Mouse (Mus musculus): ENCODE results near the gene Gm128. TPM values are rescaled to one million over a fixed set of nuclear protein-coding genes. Genes with fewer than 3 reads are reported as not detected.

The Gm128 gene
- 0.21 and 0.38 TPM in 2 replicates for polyA plus RNA-seq (2015; fragmentation: Nextera tagmentation; extraction: Ambion mirVana)

DNA sequence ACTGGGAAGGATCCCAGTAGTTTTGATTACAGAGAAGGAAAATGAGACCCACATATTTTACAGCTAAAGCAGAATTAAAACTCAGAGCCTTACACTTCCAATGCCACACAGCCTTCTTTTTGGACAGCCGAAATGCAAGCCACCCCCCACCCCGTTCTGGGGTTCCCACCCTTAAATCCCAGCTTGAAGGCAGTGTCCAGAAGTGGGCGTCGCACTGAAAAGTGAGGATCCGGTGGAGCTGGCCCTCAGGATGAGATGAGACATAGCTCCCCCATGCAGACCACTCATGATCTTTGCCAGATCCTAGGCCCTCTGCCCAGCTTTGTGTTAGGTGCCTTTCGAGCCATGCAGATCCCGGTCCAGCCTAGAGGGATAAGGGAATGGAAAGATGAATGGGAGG lies at the start of gene Gm128:
TSS of gene Gm128 (minus strand) at position 101 of the 400 bp plus-strand sequence.
- WGBS: 75% methylated on average over 7 of the region's 7 CpGs
- Histone ChIP-seq H3K4me1 (replicated peaks; ENCODE audit: control insufficient read depth, insufficient read depth) (no peaks in the 10 kb centered on the region), H3K4me3 (ENCODE audit: low read depth, low read length) (no peak within 1 kb of the TSS), H3K4me2 (replicated peaks; ENCODE audit: low read depth) (no peak within 1 kb of the TSS), H3K36me3 (ENCODE audit: control insufficient read depth, insufficient read depth, low read length) (peaks cover 3% of the 10 kb centered on the region; the same call in 1 of the 2 replicates), H3K9ac (ENCODE audit: low read length) (peak within 1 kb of the TSS; percentile 38; the same call in 1 of the 2 replicates), H3K27ac (replicated peaks) (no peak within 1 kb of the TSS), H3K27me3 (ENCODE audit: control insufficient read depth, insufficient read depth, low read length) (no peaks in the 10 kb centered on the region), H3K9me3 (ENCODE audit: control insufficient read depth, low read length) (no peaks in the 10 kb centered on the region)
- ATAC-seq (ENCODE audit: low FRiP score, low TSS enrichment) (no peak), DNase-seq (ENCODE audit: low spot score) (no peak)
- TF ChIP-seq CTCF (IDR thresholded peaks at IDR 0.05; ENCODE audit: low read depth) (no peak), EP300 (optimal IDR thresholded peaks at IDR 0.05) (no peak)

DNA sequence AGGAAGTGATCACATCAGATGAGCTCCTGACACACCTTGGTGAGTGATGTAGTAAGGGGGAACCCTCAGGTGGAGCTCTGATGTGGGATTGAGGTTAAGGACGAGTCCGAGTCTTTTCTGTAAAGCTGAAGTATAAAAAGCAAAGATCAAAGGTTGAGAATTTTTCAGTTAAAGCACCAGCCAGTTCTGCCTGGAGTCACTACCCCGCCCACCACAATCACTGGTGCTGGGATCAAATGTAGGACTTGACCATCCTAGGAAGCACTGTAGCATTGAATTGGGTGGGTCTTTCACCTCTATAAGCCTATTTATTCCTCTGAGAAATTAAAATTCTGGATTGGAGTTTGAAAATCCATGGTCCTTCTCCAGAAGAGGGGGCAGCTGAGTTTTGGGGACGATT lies 49.6 kb upstream of the Gm128 start:
- 75% methylated on average over 4 of the region's 4 CpGs for WGBS
- H3K27ac ChIP-seq (replicated peaks): no peak overlapping the region
- no peak for ATAC-seq (ENCODE audit: low FRiP score, low TSS enrichment)

DNA sequence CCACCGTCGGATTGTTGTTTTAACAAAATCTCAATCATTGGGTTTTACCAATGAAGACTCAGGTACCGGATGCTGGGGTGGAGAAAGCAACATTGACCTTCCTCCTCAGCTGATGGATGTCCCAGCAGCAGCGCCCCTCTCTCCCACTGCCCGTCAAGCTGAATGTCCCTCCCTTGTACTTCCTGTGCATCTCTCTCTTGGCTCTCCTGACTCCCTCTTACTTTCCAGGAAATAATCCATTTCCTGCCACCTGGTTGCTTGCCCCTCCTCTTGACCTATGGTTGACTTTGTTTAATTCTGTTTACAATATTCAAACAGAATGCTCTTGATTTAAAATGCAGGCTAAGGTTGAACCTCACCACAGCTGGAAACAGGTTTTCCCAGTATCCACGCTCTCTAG lies 48.8 kb upstream of the Gm128 start:
- H3K9ac ChIP-seq (ENCODE audit: low read length): no peak overlapping the region
- no peak for DNase-seq (ENCODE audit: low spot score)
- no peak overlapping the region for H3K4me3 ChIP-seq (ENCODE audit: low read depth, low read length)
- H3K4me1 ChIP-seq (replicated peaks; ENCODE audit: control insufficient read depth, insufficient read depth): no peaks in the 10 kb centered on the region
- no peak overlapping the region for H3K27ac ChIP-seq (replicated peaks)
- WGBS: 58% methylated on average over 6 of the region's 6 CpGs
- ATAC-seq (ENCODE audit: low FRiP score, low TSS enrichment): no peak
- H3K9me3 ChIP-seq (ENCODE audit: control insufficient read depth, low read length): no peaks in the 10 kb centered on the region
- no peaks in the 10 kb centered on the region for H3K27me3 ChIP-seq (ENCODE audit: control insufficient read depth, insufficient read depth, low read length)
- no peak for TF ChIP-seq CTCF (IDR thresholded peaks at IDR 0.05; ENCODE audit: low read depth)
- TF ChIP-seq EP300 (optimal IDR thresholded peaks at IDR 0.05): no peak
- H3K4me2 ChIP-seq (replicated peaks; ENCODE audit: low read depth): no peak overlapping the region
- H3K36me3 ChIP-seq (ENCODE audit: control insufficient read depth, insufficient read depth, low read length): peaks cover 15% of the 10 kb centered on the region

More for the DNA sequence above, 49.6 kb upstream of the Gm128 start:
- H3K9ac ChIP-seq (ENCODE audit: low read length): no peak overlapping the region
- no peaks in the 10 kb centered on the region for H3K27me3 ChIP-seq (ENCODE audit: control insufficient read depth, insufficient read depth, low read length)
- no peak overlapping the region for H3K4me3 ChIP-seq (ENCODE audit: low read depth, low read length)
- peaks cover 15% of the 10 kb centered on the region for H3K36me3 ChIP-seq (ENCODE audit: control insufficient read depth, insufficient read depth, low read length)
- TF ChIP-seq EP300 (optimal IDR thresholded peaks at IDR 0.05) (no peak), CTCF (IDR thresholded peaks at IDR 0.05; ENCODE audit: low read depth) (no peak)
- no peak for DNase-seq (ENCODE audit: low spot score)
- H3K4me1 ChIP-seq (replicated peaks; ENCODE audit: control insufficient read depth, insufficient read depth): no peaks in the 10 kb centered on the region
- H3K4me2 ChIP-seq (replicated peaks; ENCODE audit: low read depth): no peak overlapping the region
- no peaks in the 10 kb centered on the region for H3K9me3 ChIP-seq (ENCODE audit: control insufficient read depth, low read length)

DNA sequence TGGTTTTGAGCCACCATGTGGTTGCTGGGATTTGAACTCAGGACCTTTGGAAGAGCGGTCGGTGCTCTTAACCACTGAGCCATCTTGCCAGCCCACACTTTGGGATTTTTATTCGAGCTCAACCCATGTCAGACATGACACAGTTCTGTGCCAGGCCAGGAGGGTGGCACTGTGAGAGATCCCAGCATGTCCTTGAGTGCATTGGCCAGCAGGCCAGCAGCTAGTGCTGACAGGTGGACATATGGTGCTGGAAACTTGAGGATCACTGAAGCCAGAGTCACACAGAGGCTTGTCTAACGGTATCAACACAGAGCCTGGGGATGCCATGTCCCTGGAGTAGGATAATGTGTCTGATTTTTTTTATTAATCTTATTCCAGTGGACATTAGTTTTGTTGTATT lies 48.0 kb upstream of the Gm128 start:
- H3K4me3 ChIP-seq (ENCODE audit: low read depth, low read length): no peak overlapping the region
- DNase-seq (ENCODE audit: low spot score) (no peak), ATAC-seq (ENCODE audit: low FRiP score, low TSS enrichment) (no peak)
- H3K36me3 ChIP-seq (ENCODE audit: control insufficient read depth, insufficient read depth, low read length): peaks cover 15% of the 10 kb centered on the region
- H3K9ac ChIP-seq (ENCODE audit: low read length): no peak overlapping the region
- H3K4me2 ChIP-seq (replicated peaks; ENCODE audit: low read depth): no peak overlapping the region
- no peak for TF ChIP-seq EP300 (optimal IDR thresholded peaks at IDR 0.05)
- TF ChIP-seq CTCF (IDR thresholded peaks at IDR 0.05; ENCODE audit: low read depth): no peak
- WGBS: 87% methylated on average over 4 of the region's 4 CpGs
- H3K27ac ChIP-seq (replicated peaks): no peak overlapping the region
- no peaks in the 10 kb centered on the region for H3K9me3 ChIP-seq (ENCODE audit: control insufficient read depth, low read length)
- H3K27me3 ChIP-seq (ENCODE audit: control insufficient read depth, insufficient read depth, low read length): no peaks in the 10 kb centered on the region
- H3K4me1 ChIP-seq (replicated peaks; ENCODE audit: control insufficient read depth, insufficient read depth): no peaks in the 10 kb centered on the region

DNA sequence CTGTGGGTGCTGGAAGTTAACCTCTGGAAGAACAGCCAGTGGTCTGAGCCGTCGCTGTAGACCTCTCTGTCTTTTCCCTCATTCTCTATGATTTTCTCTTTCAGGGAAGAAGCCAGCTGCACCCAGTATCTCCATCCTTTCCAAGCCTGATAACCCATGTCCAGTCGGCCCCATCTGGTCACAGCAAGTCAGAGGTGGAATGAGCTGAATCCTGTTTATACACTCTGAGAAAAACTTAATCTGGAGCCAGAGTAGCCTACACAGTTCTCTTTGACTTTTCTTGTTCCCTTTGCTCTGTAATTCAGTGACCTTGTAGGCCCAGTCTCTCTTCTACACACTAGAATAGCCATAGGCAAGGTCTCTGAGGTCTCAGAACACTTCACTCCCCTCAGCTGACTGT lies 46.1 kb upstream of the Gm128 start:
- Histone ChIP-seq H3K36me3 (ENCODE audit: control insufficient read depth, insufficient read depth, low read length) (peaks cover 8% of the 10 kb centered on the region), H3K9me3 (ENCODE audit: control insufficient read depth, low read length) (no peaks in the 10 kb centered on the region), H3K4me3 (ENCODE audit: low read depth, low read length) (no peak overlapping the region), H3K4me2 (replicated peaks; ENCODE audit: low read depth) (no peak overlapping the region), H3K4me1 (replicated peaks; ENCODE audit: control insufficient read depth, insufficient read depth) (no peaks in the 10 kb centered on the region), H3K27ac (replicated peaks) (no peak overlapping the region), H3K9ac (ENCODE audit: low read length) (no peak overlapping the region), H3K27me3 (ENCODE audit: control insufficient read depth, insufficient read depth, low read length) (no peaks in the 10 kb centered on the region)
- 87% methylated on average over 3 of the region's 3 CpGs for WGBS
- ATAC-seq (ENCODE audit: low FRiP score, low TSS enrichment): no peak
- DNase-seq (ENCODE audit: low spot score): no peak
- TF ChIP-seq CTCF (IDR thresholded peaks at IDR 0.05; ENCODE audit: low read depth) (no peak), EP300 (optimal IDR thresholded peaks at IDR 0.05) (no peak)

DNA sequence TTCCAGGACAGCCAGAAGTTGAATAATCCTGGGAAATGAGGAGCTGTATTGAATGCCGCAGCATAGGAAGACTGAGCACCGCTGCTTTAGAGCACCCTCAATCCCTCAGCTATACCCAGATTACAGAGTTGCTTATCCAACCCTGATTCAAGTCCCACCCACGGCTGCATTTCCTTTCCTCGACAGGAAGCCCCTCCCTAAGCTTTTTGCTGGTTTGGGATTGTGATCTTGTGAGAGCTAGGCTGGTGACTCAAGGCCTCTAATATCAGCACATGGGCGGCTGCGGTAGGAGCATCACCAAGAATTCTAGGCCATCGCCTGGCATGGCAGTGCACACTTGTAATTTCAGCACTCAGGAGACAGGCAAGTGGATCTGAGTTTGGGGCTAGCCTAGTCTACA lies 45.1 kb upstream of the Gm128 start:
- Histone ChIP-seq H3K9ac (ENCODE audit: low read length) (no peak overlapping the region), H3K4me3 (ENCODE audit: low read depth, low read length) (no peak overlapping the region), H3K4me1 (replicated peaks; ENCODE audit: control insufficient read depth, insufficient read depth) (no peaks in the 10 kb centered on the region), H3K27ac (replicated peaks) (0 out of 2 replicates have a peak overlapping the region, but pooled peaks have one; percentile 49), H3K36me3 (ENCODE audit: control insufficient read depth, insufficient read depth, low read length) (peaks cover 7% of the 10 kb centered on the region), H3K27me3 (ENCODE audit: control insufficient read depth, insufficient read depth, low read length) (no peaks in the 10 kb centered on the region), H3K4me2 (replicated peaks; ENCODE audit: low read depth) (no peak overlapping the region), H3K9me3 (ENCODE audit: control insufficient read depth, low read length) (no peaks in the 10 kb centered on the region)
- ATAC-seq (ENCODE audit: low FRiP score, low TSS enrichment) (no peak), DNase-seq (ENCODE audit: low spot score) (no peak)
- WGBS: 75% methylated on average over 7 of the region's 7 CpGs
- TF ChIP-seq EP300 (optimal IDR thresholded peaks at IDR 0.05) (no peak), CTCF (IDR thresholded peaks at IDR 0.05; ENCODE audit: low read depth) (no peak)

Data from stomach, postnatal 0 days (tissue).